Mouse (Mus musculus): ENCODE data around the gene Hs6st3. TPM values are rescaled to one million over a fixed set of nuclear protein-coding genes. Genes with fewer than 3 reads are reported as not detected.

Hs6st3 gene
- not detected for total RNA-seq (2023)

GRCm38 (mm10) chr14:119137906-119138785 is at the start of gene Hs6st3:
TSS of gene Hs6st3 (plus strand) at chr14:119138341.

GRCm38 (mm10) chr14:119098851-119099569 is 39.1 kb upstream of the Hs6st3 start, which contains the start of gene Uggt2:
TSS of gene Uggt2 (minus strand) at chr14:119099430.

Other genes starting within 250 kb of the Hs6st3 start
- 61.0 TPM for gene Dzip1, start 212.9 kb upstream of the Hs6st3 start, total RNA-seq (2023)
- gene Dnajc3, start 200.4 kb upstream of the Hs6st3 start, total RNA-seq (2023) = 51.9 TPM
- gene Uggt2, start 38.9 kb upstream of the Hs6st3 start, total RNA-seq (2023) = 1.1 TPM